Mouse (Mus musculus): Measurements from ENCODE around the gene Rundc1. TPM values are rescaled to one million over a fixed set of nuclear protein-coding genes. Genes with fewer than 3 reads are reported as not detected.
"Not testable (repeated sequence)": the region's sequence is repeated elsewhere in the genome, so short reads cannot be mapped to it uniquely, and the experiment has no call there.

The Rundc1 gene
- total RNA-seq, 1 experiment from 2014 or later: 5.4 TPM

- ATAC-seq (replicated peaks; ENCODE audit: low read depth, poor library complexity, severe bottlenecking): peak; percentile 13; the same call in 1 of the 2 replicates
Observed at GRCm38 (mm10) chr11:101465101-101465868, 40.4 kb downstream of the Rundc1 start.

GRCm38 (mm10) chr11:101465869-101466551 is 41.1 kb downstream of the Rundc1 start, which contains the start of gene Vat1:
Vat1 (minus strand) TSS chr11:101466230.
- peak; percentile 8; the same call in 1 of the 2 replicates for ATAC-seq (replicated peaks; ENCODE audit: low read depth, poor library complexity, severe bottlenecking)

- ATAC-seq (replicated peaks; ENCODE audit: low read depth, poor library complexity, severe bottlenecking): not testable (repeated sequence)
Observed at GRCm38 (mm10) chr11:101466552-101466950, 41.7 kb downstream of the Rundc1 start.

- peak; percentile 40 for ATAC-seq (replicated peaks; ENCODE audit: low read depth, poor library complexity, severe bottlenecking)
Observed at GRCm38 (mm10) chr11:101467477-101468262, 42.8 kb downstream of the Rundc1 start.

- no peak for ATAC-seq (replicated peaks; ENCODE audit: low read depth, poor library complexity, severe bottlenecking)
Observed at GRCm38 (mm10) chr11:101468263-101468688, 43.4 kb downstream of the Rundc1 start.

GRCm38 (mm10) chr11:101468731-101469130 is 43.8 kb downstream of the Rundc1 start:
- ATAC-seq (replicated peaks; ENCODE audit: low read depth, poor library complexity, severe bottlenecking): no peak

- ATAC-seq (replicated peaks; ENCODE audit: low read depth, poor library complexity, severe bottlenecking): no peak
Observed at GRCm38 (mm10) chr11:101469155-101469554, 44.3 kb downstream of the Rundc1 start.

- ATAC-seq (replicated peaks; ENCODE audit: low read depth, poor library complexity, severe bottlenecking): no peak
Observed at GRCm38 (mm10) chr11:101470206-101470605, 45.3 kb downstream of the Rundc1 start.

GRCm38 (mm10) chr11:101471926-101472325 is 47.0 kb downstream of the Rundc1 start:
- no peak for ATAC-seq (replicated peaks; ENCODE audit: low read depth, poor library complexity, severe bottlenecking)

- no peak for ATAC-seq (replicated peaks; ENCODE audit: low read depth, poor library complexity, severe bottlenecking)
Observed at GRCm38 (mm10) chr11:101472336-101472735, 47.5 kb downstream of the Rundc1 start.

GRCm38 (mm10) chr11:101473686-101474085 is 48.8 kb downstream of the Rundc1 start:
- ATAC-seq (replicated peaks; ENCODE audit: low read depth, poor library complexity, severe bottlenecking): not testable (repeated sequence)

- ATAC-seq (replicated peaks; ENCODE audit: low read depth, poor library complexity, severe bottlenecking): no peak
Observed at GRCm38 (mm10) chr11:101474298-101474697, 49.4 kb downstream of the Rundc1 start.

- not testable (repeated sequence) for ATAC-seq (replicated peaks; ENCODE audit: low read depth, poor library complexity, severe bottlenecking)
Observed at GRCm38 (mm10) chr11:101476361-101476760, 51.5 kb downstream of the Rundc1 start.

GRCm38 (mm10) chr11:101477194-101477551 is 52.3 kb downstream of the Rundc1 start:
- no peak for ATAC-seq (replicated peaks; ENCODE audit: low read depth, poor library complexity, severe bottlenecking)

GRCm38 (mm10) chr11:101477552-101478211 is 52.8 kb downstream of the Rundc1 start:
- no peak for ATAC-seq (replicated peaks; ENCODE audit: low read depth, poor library complexity, severe bottlenecking)

- ATAC-seq (replicated peaks; ENCODE audit: low read depth, poor library complexity, severe bottlenecking): no peak
Observed at GRCm38 (mm10) chr11:101479171-101479635, 54.3 kb downstream of the Rundc1 start.

- ATAC-seq (replicated peaks; ENCODE audit: low read depth, poor library complexity, severe bottlenecking): no peak
Observed at GRCm38 (mm10) chr11:101480912-101481311, 56.0 kb downstream of the Rundc1 start.

GRCm38 (mm10) chr11:101483804-101484203 is 58.9 kb downstream of the Rundc1 start:
- ATAC-seq (replicated peaks; ENCODE audit: low read depth, poor library complexity, severe bottlenecking): no peak

GRCm38 (mm10) chr11:101484245-101484644 is 59.4 kb downstream of the Rundc1 start:
- no peak for ATAC-seq (replicated peaks; ENCODE audit: low read depth, poor library complexity, severe bottlenecking)

GRCm38 (mm10) chr11:101484814-101485213 is 59.9 kb downstream of the Rundc1 start:
- ATAC-seq (replicated peaks; ENCODE audit: low read depth, poor library complexity, severe bottlenecking): no peak
